Mouse (Mus musculus): Measurements from ENCODE around the gene Dars2. TPM values are rescaled to one million over a fixed set of nuclear protein-coding genes. Genes with fewer than 3 reads are reported as not detected.

Dars2 gene
- total RNA-seq (2021) (10 to 100 TPM; 23.0 to 25.4 TPM), polyA plus RNA-seq (2012; rRNA removed) (13.7 and 38.3 TPM in 2 replicates)
- long read RNA-seq, transcript Dars2-201 (17 exons, 3,619 nt): major isoform, 41 of 46 reads
- long read RNA-seq, partial matches to known transcripts: 0 of 46 reads
- long read RNA-seq, other reads (novel, unspliced or antisense): 4 of 46 reads

- TF ChIP-seq CTCF (IDR thresholded peaks at IDR 0.05) (peak; percentile 46), POLR2A (IDR thresholded peaks at IDR 0.05; ENCODE audit: insufficient read depth, low read depth, low read length) (peak; percentile 70), EP300 (IDR thresholded peaks at IDR 0.05; ENCODE audit: insufficient read depth, low read depth, low read length) (peak; percentile 60; the same call in 1 of the 2 replicates)
- Histone ChIP-seq H3K4me1 (ENCODE audit: control insufficient read depth, insufficient read depth, low read length) (peaks cover 4% of the 10 kb centered on the region), H3K79me2 (replicated peaks; ENCODE audit: control insufficient read depth, insufficient read depth, low read length) (no peaks in the 10 kb centered on the region), H3K4me3 (peak within 1 kb of the TSS; percentile 92), H3K27ac (peak within 1 kb of the TSS; percentile 75), H3K27me3 (ENCODE audit: control insufficient read depth, insufficient read depth, low read length) (no peaks in the 10 kb centered on the region), H3K9ac (ENCODE audit: low read depth, low read length) (peak within 1 kb of the TSS; percentile 73), H3K36me3 (ENCODE audit: control insufficient read depth, insufficient read depth, low read length) (no peaks in the 10 kb centered on the region)
- DNase-seq: peak; percentile 96 to 98
- WGBS: under 1% methylated on average over 57 of the region's 57 CpGs
- intact Hi-C loops (cut with DNase I): loop anchor here (2.0 kb wide), 2 partner anchors 36 to 60 kb away; partner anchors contain the start of genes Klhl20 and Zbtb37
Observed at GRCm38 (mm10) chr1:161070352-161071271, at the start of gene Dars2, which contains the start of gene Cenpl. Gene Dars2, minus strand, starts transcription at chr1:161070658. Gene Cenpl, plus strand, starts transcription at chr1:161070713.

GRCm38 (mm10) chr1:161114591-161114990 lies 44.1 kb upstream of the Dars2 start:
- Histone ChIP-seq H3K4me1 (ENCODE audit: control insufficient read depth, insufficient read depth, low read length) (peaks cover 2% of the 10 kb centered on the region; the same call in 1 of the 2 replicates), H3K36me3 (ENCODE audit: control insufficient read depth, insufficient read depth, low read length) (peaks cover 4% of the 10 kb centered on the region; the same call in 1 of the 2 replicates), H3K79me2 (replicated peaks; ENCODE audit: control insufficient read depth, insufficient read depth, low read length) (no peaks in the 10 kb centered on the region), H3K27ac (no peak overlapping the region), H3K27me3 (ENCODE audit: control insufficient read depth, insufficient read depth, low read length) (no peaks in the 10 kb centered on the region), H3K4me3 (no peak overlapping the region), H3K9ac (ENCODE audit: low read depth, low read length) (no peak overlapping the region)
- DNase-seq: no peak
- TF ChIP-seq CTCF (IDR thresholded peaks at IDR 0.05) (no peak), POLR2A (IDR thresholded peaks at IDR 0.05; ENCODE audit: insufficient read depth, low read depth, low read length) (no peak), EP300 (IDR thresholded peaks at IDR 0.05; ENCODE audit: insufficient read depth, low read depth, low read length) (no peak)
- intact Hi-C loops (cut with DNase I): no loop called here

GRCm38 (mm10) chr1:161109216-161109615 lies 38.8 kb upstream of the Dars2 start:
- Histone ChIP-seq H3K79me2 (replicated peaks; ENCODE audit: control insufficient read depth, insufficient read depth, low read length) (no peaks in the 10 kb centered on the region), H3K4me3 (no peak overlapping the region), H3K4me1 (ENCODE audit: control insufficient read depth, insufficient read depth, low read length) (no peaks in the 10 kb centered on the region), H3K9ac (ENCODE audit: low read depth, low read length) (no peak overlapping the region), H3K36me3 (ENCODE audit: control insufficient read depth, insufficient read depth, low read length) (no peaks in the 10 kb centered on the region; the same call in 1 of the 2 replicates), H3K27ac (no peak overlapping the region), H3K27me3 (ENCODE audit: control insufficient read depth, insufficient read depth, low read length) (no peaks in the 10 kb centered on the region)
- 91% methylated on average over 8 of the region's 8 CpGs for WGBS
- DNase-seq: no peak
- intact Hi-C loops (cut with DNase I): no loop called here
- TF ChIP-seq CTCF (IDR thresholded peaks at IDR 0.05) (no peak), POLR2A (IDR thresholded peaks at IDR 0.05; ENCODE audit: insufficient read depth, low read depth, low read length) (no peak), EP300 (IDR thresholded peaks at IDR 0.05; ENCODE audit: insufficient read depth, low read depth, low read length) (no peak)

GRCm38 (mm10) chr1:161103842-161104241 lies 33.4 kb upstream of the Dars2 start:
- TF ChIP-seq EP300 (IDR thresholded peaks at IDR 0.05; ENCODE audit: insufficient read depth, low read depth, low read length) (no peak), POLR2A (IDR thresholded peaks at IDR 0.05; ENCODE audit: insufficient read depth, low read depth, low read length) (no peak), CTCF (IDR thresholded peaks at IDR 0.05) (no peak)
- 60% methylated on average over 1 of the region's 1 CpGs for WGBS
- no peaks in the 10 kb centered on the region for H3K27me3 ChIP-seq (ENCODE audit: control insufficient read depth, insufficient read depth, low read length)
- no peaks in the 10 kb centered on the region for H3K79me2 ChIP-seq (replicated peaks; ENCODE audit: control insufficient read depth, insufficient read depth, low read length)
- H3K36me3 ChIP-seq (ENCODE audit: control insufficient read depth, insufficient read depth, low read length): peaks cover 2% of the 10 kb centered on the region
- H3K9ac ChIP-seq (ENCODE audit: low read depth, low read length): no peak overlapping the region
- no peak for DNase-seq
- intact Hi-C loops (cut with DNase I): no loop called here
- no peak overlapping the region for H3K27ac ChIP-seq
- no peaks in the 10 kb centered on the region for H3K4me1 ChIP-seq (ENCODE audit: control insufficient read depth, insufficient read depth, low read length)
- no peak overlapping the region for H3K4me3 ChIP-seq

- no peak for DNase-seq
- Histone ChIP-seq H3K27me3 (ENCODE audit: control insufficient read depth, insufficient read depth, low read length) (no peaks in the 10 kb centered on the region), H3K9ac (ENCODE audit: low read depth, low read length) (no peak overlapping the region), H3K4me3 (no peak overlapping the region), H3K4me1 (ENCODE audit: control insufficient read depth, insufficient read depth, low read length) (no peaks in the 10 kb centered on the region), H3K79me2 (replicated peaks; ENCODE audit: control insufficient read depth, insufficient read depth, low read length) (no peaks in the 10 kb centered on the region), H3K36me3 (ENCODE audit: control insufficient read depth, insufficient read depth, low read length) (peaks cover 2% of the 10 kb centered on the region; the same call in 1 of the 2 replicates), H3K27ac (no peak overlapping the region)
- intact Hi-C loops (cut with DNase I): no loop called here
- 94% methylated on average over 4 of the region's 4 CpGs for WGBS
- TF ChIP-seq EP300 (IDR thresholded peaks at IDR 0.05; ENCODE audit: insufficient read depth, low read depth, low read length): no peak
- TF ChIP-seq CTCF (IDR thresholded peaks at IDR 0.05): no peak
- TF ChIP-seq POLR2A (IDR thresholded peaks at IDR 0.05; ENCODE audit: insufficient read depth, low read depth, low read length): no peak
Observed at GRCm38 (mm10) chr1:161099721-161100405, 29.4 kb upstream of the Dars2 start.
